Mouse (Mus musculus): ENCODE results near the gene 1810009A15Rik. TPM values are rescaled to one million over a fixed set of nuclear protein-coding genes. Genes with fewer than 3 reads are reported as not detected.
"Not testable (repeated sequence)": the region's sequence is repeated elsewhere in the genome, so short reads cannot be mapped to it uniquely, and the experiment has no call there.

Gene 1810009A15Rik
- total and polyA plus RNA-seq, 2 experiments from 2014 or later: 28.4 to 37.3 TPM

DNA sequence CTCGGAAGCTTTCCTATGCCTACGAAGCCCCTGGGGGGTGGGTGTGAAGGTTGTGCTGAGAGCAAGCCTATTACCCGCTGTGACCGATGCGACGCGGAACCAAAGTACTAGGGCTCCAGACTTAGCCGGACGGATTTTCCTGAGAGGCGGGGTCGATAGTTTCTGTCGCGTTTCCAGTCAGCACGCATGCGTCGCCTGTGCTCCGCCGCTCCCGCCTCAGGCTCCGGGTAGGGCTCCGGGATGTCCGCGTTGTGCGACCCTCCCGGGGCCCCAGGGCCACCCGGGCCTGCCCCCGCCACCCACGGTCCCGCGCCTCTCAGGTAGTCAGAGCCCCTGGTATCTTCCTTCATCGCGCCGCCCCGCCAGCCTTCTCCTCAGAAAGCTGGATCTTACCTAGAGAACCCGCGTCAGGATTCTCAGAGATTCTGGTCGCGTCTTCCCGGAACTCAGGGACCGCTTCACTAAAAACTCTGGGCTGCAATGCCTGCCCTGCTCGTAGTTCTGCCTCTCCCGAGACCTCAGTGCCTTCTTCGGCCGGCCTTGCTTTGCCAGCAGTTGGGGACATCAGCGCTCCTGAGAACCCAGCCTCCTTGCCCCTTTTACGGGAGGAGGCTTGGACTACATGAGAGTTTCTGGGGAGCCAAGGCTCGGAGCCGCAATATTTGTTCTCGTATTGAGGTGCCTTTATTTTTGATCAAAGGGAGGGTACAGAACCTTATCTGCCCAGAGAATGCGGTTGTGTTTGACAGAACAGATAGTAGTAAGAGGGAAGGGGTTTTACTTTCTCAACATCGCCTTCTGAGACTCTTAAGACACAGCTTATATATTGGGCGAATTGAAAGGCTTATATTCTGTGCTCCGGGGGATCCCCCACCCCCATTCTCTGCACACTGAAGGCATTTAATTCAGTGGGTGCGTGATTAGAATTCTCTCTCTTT lies 4.4 kb downstream of the 1810009A15Rik start, which contains the start of gene Ints5:
Ints5 (plus strand) TSS at position 177 of the 938 bp plus-strand sequence.
- peaks cover 6% of the 10 kb centered on the region; the same call in 1 of the 2 replicates for H3K4me1 ChIP-seq (ENCODE audit: control insufficient read depth, insufficient read depth)
- TF ChIP-seq EP300 (IDR thresholded peaks at IDR 0.05; ENCODE audit: low read depth) (no peak), CTCF (IDR thresholded peaks at IDR 0.05; ENCODE audit: low read depth) (no peak)
- H3K9me3 ChIP-seq (replicated peaks; ENCODE audit: control insufficient read depth, low read length): no peaks in the 10 kb centered on the region
- peak within 1 kb of the TSS; percentile 88 for H3K9ac ChIP-seq (replicated peaks; ENCODE audit: low read depth, low read length)
- H3K27me3 ChIP-seq (ENCODE audit: control insufficient read depth, insufficient read depth, low read length): no peaks in the 10 kb centered on the region
- H3K36me3 ChIP-seq (replicated peaks; ENCODE audit: control insufficient read depth, insufficient read depth, low read length): peaks cover 11% of the 10 kb centered on the region
- peak within 1 kb of the TSS; percentile 75 for H3K27ac ChIP-seq (ENCODE audit: low read depth)
- peak within 1 kb of the TSS; percentile 69 for H3K4me3 ChIP-seq (ENCODE audit: low read depth, low read length)
- ATAC-seq (ENCODE audit: insufficient read depth, low read depth): peak; percentile 53
- WGBS: 2% methylated on average over 54 of the region's 54 CpGs
- peak; percentile 76 for DNase-seq (ENCODE audit: low spot score)
- peak within 1 kb of the TSS; percentile 76 for H3K4me2 ChIP-seq (ENCODE audit: low read depth, low read length)

DNA sequence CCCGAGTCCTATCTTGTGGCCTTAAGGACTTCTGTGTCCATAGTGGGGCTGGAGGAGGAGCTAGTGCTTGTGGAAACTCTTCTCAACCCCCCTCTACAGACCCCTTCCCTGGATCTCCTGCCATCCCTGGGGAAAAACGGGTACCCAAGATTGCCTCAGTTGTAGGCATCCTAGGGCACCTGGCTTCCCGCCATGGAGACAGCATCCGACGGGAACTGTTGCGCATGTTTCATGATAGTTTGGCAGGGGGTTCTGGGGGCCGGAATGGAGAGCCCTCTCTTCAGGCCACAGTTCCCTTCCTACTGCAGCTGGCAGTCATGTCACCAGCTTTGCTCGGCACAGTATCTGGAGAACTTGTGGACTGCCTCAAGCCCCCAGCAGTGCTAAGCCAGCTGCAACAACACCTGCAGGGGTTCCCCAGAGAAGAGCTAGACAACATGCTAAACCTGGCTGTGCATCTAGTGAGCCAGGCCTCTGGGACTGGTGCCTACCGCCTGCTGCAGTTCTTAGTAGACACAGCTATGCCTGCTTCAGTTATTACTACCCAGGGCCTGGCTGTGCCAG lies 6.8 kb downstream of the 1810009A15Rik start:
- no peak for DNase-seq (ENCODE audit: low spot score)
- WGBS: 87% methylated on average over 9 of the region's 9 CpGs
- Histone ChIP-seq H3K4me3 (ENCODE audit: low read depth, low read length) (no peak overlapping the region), H3K27me3 (ENCODE audit: control insufficient read depth, insufficient read depth, low read length) (no peaks in the 10 kb centered on the region), H3K27ac (ENCODE audit: low read depth) (no peak overlapping the region), H3K9ac (replicated peaks; ENCODE audit: low read depth, low read length) (no peak overlapping the region), H3K36me3 (replicated peaks; ENCODE audit: control insufficient read depth, insufficient read depth, low read length) (peaks cover 11% of the 10 kb centered on the region), H3K9me3 (replicated peaks; ENCODE audit: control insufficient read depth, low read length) (no peaks in the 10 kb centered on the region), H3K4me2 (ENCODE audit: low read depth, low read length) (no peak overlapping the region), H3K4me1 (ENCODE audit: control insufficient read depth, insufficient read depth) (peaks cover 16% of the 10 kb centered on the region)
- ATAC-seq (ENCODE audit: insufficient read depth, low read depth): no peak
- TF ChIP-seq CTCF (IDR thresholded peaks at IDR 0.05; ENCODE audit: low read depth) (no peak), EP300 (IDR thresholded peaks at IDR 0.05; ENCODE audit: low read depth) (no peak)

DNA sequence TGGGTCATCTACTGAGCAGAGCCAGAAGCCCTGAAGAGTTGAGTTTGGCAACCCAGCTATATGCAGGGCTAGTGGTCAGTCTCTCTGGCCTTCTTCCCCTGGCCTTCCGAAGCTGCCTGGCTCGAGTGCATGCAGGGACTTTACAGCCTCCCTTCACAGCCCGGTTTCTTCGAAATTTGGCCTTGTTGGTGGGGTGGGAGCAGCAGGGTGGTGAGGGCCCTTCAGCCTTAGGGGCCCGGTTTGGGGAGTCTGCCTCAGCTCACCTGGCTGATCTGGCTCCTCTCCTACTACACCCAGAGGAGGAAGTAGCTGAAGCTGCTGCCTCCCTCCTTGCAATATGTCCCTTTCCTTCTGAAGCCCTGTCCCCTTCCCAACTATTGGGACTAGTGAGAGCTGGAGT lies 7.6 kb downstream of the 1810009A15Rik start:
- not testable (repeated sequence) for ATAC-seq (ENCODE audit: insufficient read depth, low read depth); H3K4me2 ChIP-seq (ENCODE audit: low read depth, low read length); H3K27ac ChIP-seq (ENCODE audit: low read depth); H3K9me3 ChIP-seq (replicated peaks; ENCODE audit: control insufficient read depth, low read length); H3K4me3 ChIP-seq (ENCODE audit: low read depth, low read length); H3K27me3 ChIP-seq (ENCODE audit: control insufficient read depth, insufficient read depth, low read length); H3K9ac ChIP-seq (replicated peaks; ENCODE audit: low read depth, low read length); DNase-seq (ENCODE audit: low spot score)
- 90% methylated on average over 5 of the region's 5 CpGs for WGBS
- Histone ChIP-seq H3K36me3 (replicated peaks; ENCODE audit: control insufficient read depth, insufficient read depth, low read length) (peaks cover 11% of the 10 kb centered on the region), H3K4me1 (ENCODE audit: control insufficient read depth, insufficient read depth) (peaks cover 16% of the 10 kb centered on the region)

DNA sequence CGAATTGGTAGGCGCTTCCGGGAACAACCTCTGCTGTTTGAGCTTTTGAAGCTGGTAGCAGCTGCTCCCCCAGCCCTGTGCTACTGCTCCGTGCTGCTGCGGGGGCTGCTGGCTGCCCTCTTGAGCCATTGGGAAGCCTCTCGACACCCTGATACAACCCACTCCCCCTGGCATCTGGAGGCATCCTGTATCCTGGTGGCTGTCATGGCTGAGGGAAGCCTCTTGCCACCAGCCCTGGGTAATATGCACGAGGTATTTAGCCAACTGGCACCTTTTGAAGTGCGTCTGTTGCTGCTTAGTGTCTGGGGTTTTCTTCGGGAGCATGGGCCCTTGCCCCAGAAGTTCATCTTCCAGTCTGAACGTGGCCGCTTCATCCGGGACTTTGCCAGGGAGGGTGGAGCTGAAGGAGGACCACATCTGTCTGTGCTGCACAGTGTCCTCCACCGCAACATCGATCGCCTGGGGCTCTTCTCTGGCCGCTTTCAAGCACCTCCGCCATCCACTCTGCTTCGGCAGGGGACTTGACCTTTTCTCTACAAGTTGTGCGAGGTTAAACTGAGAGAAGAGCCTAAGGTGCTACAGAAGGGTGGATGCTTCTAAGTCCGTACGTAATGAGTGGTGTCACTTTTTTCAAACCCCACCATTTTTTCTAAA lies 8.7 kb downstream of the 1810009A15Rik start:
- ATAC-seq (ENCODE audit: insufficient read depth, low read depth): peak; percentile 33
- not testable (repeated sequence) for DNase-seq (ENCODE audit: low spot score); H3K9me3 ChIP-seq (replicated peaks; ENCODE audit: control insufficient read depth, low read length); H3K27me3 ChIP-seq (ENCODE audit: control insufficient read depth, insufficient read depth, low read length)
- peaks cover 16% of the 10 kb centered on the region for H3K4me1 ChIP-seq (ENCODE audit: control insufficient read depth, insufficient read depth)
- H3K4me3 ChIP-seq (ENCODE audit: low read depth, low read length): peak overlapping the region; percentile 89
- H3K36me3 ChIP-seq (replicated peaks; ENCODE audit: control insufficient read depth, insufficient read depth, low read length): peaks cover 15% of the 10 kb centered on the region
- H3K27ac ChIP-seq (ENCODE audit: low read depth): peak overlapping the region; percentile 87
- 24% methylated on average over 21 of the region's 21 CpGs for WGBS
- peak overlapping the region; percentile 52 for H3K9ac ChIP-seq (replicated peaks; ENCODE audit: low read depth, low read length)
- peak overlapping the region; percentile 82 for H3K4me2 ChIP-seq (ENCODE audit: low read depth, low read length)

DNA sequence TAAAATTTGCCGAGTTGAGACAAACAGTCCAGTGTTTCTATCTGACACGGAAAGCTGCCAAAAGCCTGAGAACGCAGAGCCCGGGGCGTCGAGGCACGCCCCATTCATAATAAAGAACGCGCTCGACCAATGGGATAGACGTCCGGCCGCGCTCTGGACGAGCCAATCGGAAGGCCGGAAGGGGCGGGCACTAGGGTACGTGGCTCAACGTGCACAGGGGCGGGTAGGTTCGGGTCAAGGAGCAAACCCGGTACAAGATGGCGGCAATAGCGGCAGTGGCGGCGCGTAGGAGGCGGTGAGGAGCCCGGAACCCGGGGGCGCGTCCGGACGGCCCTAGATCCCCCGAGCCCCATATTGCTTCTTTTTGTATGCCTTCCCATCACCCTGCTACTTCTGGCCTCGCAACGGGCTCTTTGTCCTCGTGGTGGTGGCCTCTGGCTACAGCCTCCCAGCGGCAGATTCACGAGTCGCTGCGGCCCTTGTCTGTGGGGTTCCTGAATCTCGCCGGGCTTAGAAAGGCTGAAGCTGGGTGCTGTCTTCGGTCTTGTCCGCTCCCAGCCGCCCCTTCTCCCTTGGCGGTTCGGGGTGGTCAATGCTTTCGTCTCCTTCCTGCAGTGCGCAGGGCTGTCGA lies 9.3 kb downstream of the 1810009A15Rik start, which contains the start of gene Ganab:
Ganab (plus strand) TSS at position 207 of the 631 bp plus-strand sequence.
- no peak for TF ChIP-seq EP300 (IDR thresholded peaks at IDR 0.05; ENCODE audit: low read depth)
- TF ChIP-seq CTCF (IDR thresholded peaks at IDR 0.05; ENCODE audit: low read depth): 0 out of 2 replicates have a peak, but pooled peaks have one; percentile 10
- ATAC-seq (ENCODE audit: insufficient read depth, low read depth): peak; percentile 99

More for the DNA sequence above, 9.3 kb downstream of the 1810009A15Rik start, which contains the start of gene Ganab:
- peak within 1 kb of the TSS; percentile 93 for H3K9ac ChIP-seq (replicated peaks; ENCODE audit: low read depth, low read length)
- under 1% methylated on average over 53 of the region's 53 CpGs for WGBS
- peak within 1 kb of the TSS; percentile 91 for H3K27ac ChIP-seq (ENCODE audit: low read depth)
- peak; percentile 97 for DNase-seq (ENCODE audit: low spot score)
- H3K4me1 ChIP-seq (ENCODE audit: control insufficient read depth, insufficient read depth): peaks cover 16% of the 10 kb centered on the region
- H3K4me3 ChIP-seq (ENCODE audit: low read depth, low read length): peak within 1 kb of the TSS; percentile 89
- H3K27me3 ChIP-seq (ENCODE audit: control insufficient read depth, insufficient read depth, low read length): no peaks in the 10 kb centered on the region
- H3K9me3 ChIP-seq (replicated peaks; ENCODE audit: control insufficient read depth, low read length): no peaks in the 10 kb centered on the region
- peak within 1 kb of the TSS; percentile 82 for H3K4me2 ChIP-seq (ENCODE audit: low read depth, low read length)
- peaks cover 21% of the 10 kb centered on the region for H3K36me3 ChIP-seq (replicated peaks; ENCODE audit: control insufficient read depth, insufficient read depth, low read length)
